Mouse (Mus musculus) MEL (cell line): ENCODE data around the gene Ankdd1b. TPM values are rescaled to one million over a fixed set of nuclear protein-coding genes. Genes with fewer than 3 reads are reported as not detected.

ENCODE experiments used
- DNase-seq: peaks from one replicate; pipeline ENCODE4 v3.0.0; 2011; ENCODE audit warnings: low read depth, low spot score
- H3K27ac ChIP-seq: 2 replicates; pipeline ENCODE4 v1.5.1; 2012; ENCODE audit warnings: low read depth, mild to moderate bottlenecking, control low read depth, low read length, moderate library complexity; ENCODE audit not compliant: control insufficient read depth
- H3K27me3 ChIP-seq, 2 experiments: fragments of 150-350 bp in 1 of 2; sonication (generic) in 1 of 2; 2 replicates each; pipeline ENCODE4 v1.6.1; 2012; ENCODE audit warnings: low read length in 2 of 2, mild to moderate bottlenecking in 2 of 2, improper control_type of control experiment in 1 of 2, moderate library complexity in 1 of 2; ENCODE audit not compliant: insufficient read depth in 2 of 2, control insufficient read depth in 1 of 2
- H3K36me3 ChIP-seq, 2 experiments: 2 replicates each; pipeline ENCODE4 v1.6.1; 2012 to 2014; ENCODE audit warnings: low read length in 2 of 2, improper control_type of control experiment in 1 of 2, inconsistent platforms in 1 of 2, mild to moderate bottlenecking in 1 of 2; ENCODE audit not compliant: insufficient read depth in 2 of 2, control insufficient read depth in 1 of 2
- H3K4me1 ChIP-seq, 2 experiments: fragments of 150-350 bp in 1 of 2; sonication (generic) in 1 of 2; 2 replicates each; pipeline ENCODE4 v1.6.1; 2012; ENCODE audit warnings: low read length in 2 of 2, improper control_type of control experiment in 1 of 2, mild to moderate bottlenecking in 1 of 2; ENCODE audit not compliant: insufficient read depth in 2 of 2, control insufficient read depth in 1 of 2
- H3K4me3 ChIP-seq, 2 experiments: fragments of 150-350 bp in 1 of 2; sonication (generic) in 1 of 2; 2 replicates each; pipeline ENCODE4 v1.5.1; 2012; ENCODE audit warnings: low read depth in 2 of 2, low read length in 2 of 2, mild to moderate bottlenecking in 2 of 2, moderate library complexity in 2 of 2, control low read depth in 1 of 2, improper control_type of control experiment in 1 of 2; ENCODE audit not compliant: control insufficient read depth in 1 of 2, insufficient read depth in 1 of 2
- H3K79me2 ChIP-seq: 2 replicates; pipeline ENCODE4 v1.6.1; 2012; ENCODE audit warnings: mild to moderate bottlenecking, low read length, moderate library complexity; ENCODE audit not compliant: control insufficient read depth, poor library complexity, insufficient read depth
- H3K9ac ChIP-seq: 2 replicates; pipeline ENCODE4 v1.6.1; 2012; ENCODE audit warnings: low read depth, mild to moderate bottlenecking, control low read depth, low read length, moderate library complexity; ENCODE audit not compliant: control insufficient read depth, poor library complexity, severe bottlenecking
- H3K9me3 ChIP-seq: fragments of 150-350 bp; sonication (generic); replicated peaks from 2 replicates; pipeline ENCODE4 v1.6.1; 2012; ENCODE audit warnings: mild to moderate bottlenecking, low read length, improper control_type of control experiment, moderate library complexity; ENCODE audit not compliant: insufficient read depth
- BHLHE40 ChIP-seq: IDR thresholded peaks from 2 replicates; pipeline ENCODE4 v1.6.1; 2012; ENCODE audit warnings: low read depth, mild to moderate bottlenecking, inconsistent platforms, low read length, improper control_type of control experiment, borderline replicate concordance
- CTCF ChIP-seq, 3 experiments: IDR thresholded peaks in 2 of 3; conservative IDR thresholded peaks in 1 of 3; 2 replicates each; pipeline ENCODE4 v1.5.1; 2011 to 2012; ENCODE audit warnings: low read length in 3 of 3, low read depth in 2 of 3, mild to moderate bottlenecking in 2 of 3, improper control_type of control experiment in 1 of 3, inconsistent platforms in 1 of 3, mixed read lengths in 1 of 3, moderate library complexity in 1 of 3; ENCODE audit not compliant: control insufficient read depth in 1 of 3, insufficient read depth in 1 of 3, poor library complexity in 1 of 3, severe bottlenecking in 1 of 3
- E2F4 ChIP-seq: IDR thresholded peaks from 2 replicates; pipeline ENCODE4 v1.6.1; 2011; ENCODE audit warnings: low read depth, low read length, improper control_type of control experiment, borderline replicate concordance
- ETS1 ChIP-seq: IDR thresholded peaks from 2 replicates; pipeline ENCODE4 v1.6.1; 2012; ENCODE audit warnings: low read depth, mild to moderate bottlenecking, inconsistent platforms, low read length, improper control_type of control experiment, moderate library complexity
- GABPA ChIP-seq: IDR thresholded peaks from 2 replicates; pipeline ENCODE4 v1.6.1; 2012; ENCODE audit warnings: low read depth, mild to moderate bottlenecking, inconsistent platforms, low read length, improper control_type of control experiment, moderate library complexity
- HCFC1 ChIP-seq: IDR thresholded peaks from 2 replicates; pipeline ENCODE4 v1.6.1; 2012; ENCODE audit warnings: low read depth, mild to moderate bottlenecking, inconsistent platforms, low read length, improper control_type of control experiment, moderate library complexity
- JUND ChIP-seq: IDR thresholded peaks from 2 replicates; pipeline ENCODE4 v1.6.1; 2011; ENCODE audit warnings: low read depth, mild to moderate bottlenecking, improper control_type of control experiment, low read length
- KAT2A ChIP-seq: conservative IDR thresholded peaks from 2 replicates; pipeline ENCODE4 v1.6.1; 2012; ENCODE audit warnings: low read depth, low read length, improper control_type of control experiment, inconsistent platforms
- MAFK ChIP-seq: IDR thresholded peaks from 2 replicates; pipeline ENCODE4 v1.6.1; 2011; ENCODE audit warnings: low read depth, mild to moderate bottlenecking, low read length, improper control_type of control experiment, borderline replicate concordance
- MAX ChIP-seq: IDR thresholded peaks from 2 replicates; pipeline ENCODE4 v1.6.1; 2011; ENCODE audit warnings: low read length, improper control_type of control experiment
- MEF2A ChIP-seq: IDR thresholded peaks from 2 replicates; pipeline ENCODE4 v1.6.1; 2014; ENCODE audit warnings: low read depth, mild to moderate bottlenecking, inconsistent platforms, low read length, improper control_type of control experiment; ENCODE audit not compliant: poor library complexity, insufficient replicate concordance, severe bottlenecking; ENCODE audit errors: extremely low read depth
- MXI1 ChIP-seq: IDR thresholded peaks from 2 replicates; pipeline ENCODE4 v1.6.1; 2011; ENCODE audit warnings: mild to moderate bottlenecking, low read depth, low read length, improper control_type of control experiment
- MYC ChIP-seq: IDR thresholded peaks from 2 replicates; pipeline ENCODE4 v1.6.1; 2011; ENCODE audit warnings: low read depth, mild to moderate bottlenecking, low read length, improper control_type of control experiment, moderate library complexity
- POLR2AphosphoS2 ChIP-seq: IDR thresholded peaks from 2 replicates; pipeline ENCODE4 v1.6.1; 2011; ENCODE audit warnings: low read length, improper control_type of control experiment
- RAD21 ChIP-seq: IDR thresholded peaks from 2 replicates; pipeline ENCODE4 v1.6.1; 2011; ENCODE audit warnings: mild to moderate bottlenecking, low read depth, low read length, improper control_type of control experiment
- RCOR1 ChIP-seq: IDR thresholded peaks from 2 replicates; pipeline ENCODE4 v1.6.1; 2012; ENCODE audit warnings: low read depth, mild to moderate bottlenecking, inconsistent platforms, low read length, improper control_type of control experiment
- TCF12 ChIP-seq: IDR thresholded peaks from 2 replicates; pipeline ENCODE4 v1.6.1; 2014; ENCODE audit warnings: low read depth, mild to moderate bottlenecking, inconsistent platforms, low read length, improper control_type of control experiment, moderate library complexity
- UBTF ChIP-seq: IDR thresholded peaks from 2 replicates; pipeline ENCODE4 v1.6.1; 2012; ENCODE audit warnings: low read depth, mild to moderate bottlenecking, inconsistent platforms, low read length, improper control_type of control experiment, moderate library complexity, borderline replicate concordance; ENCODE audit not compliant: insufficient read depth
- USF1 ChIP-seq: IDR thresholded peaks from 2 replicates; pipeline ENCODE4 v1.6.1; 2014; ENCODE audit warnings: low read depth, mild to moderate bottlenecking, inconsistent platforms, low read length, improper control_type of control experiment, moderate library complexity
- ZKSCAN1 ChIP-seq: IDR thresholded peaks from 2 replicates; pipeline ENCODE4 v1.6.1; 2012; ENCODE audit warnings: low read depth, mild to moderate bottlenecking, inconsistent platforms, low read length, improper control_type of control experiment, moderate library complexity
- ZMIZ1 ChIP-seq: IDR thresholded peaks from 2 replicates; pipeline ENCODE4 v1.6.1; 2012; ENCODE audit warnings: low read depth, mild to moderate bottlenecking, inconsistent platforms, low read length, improper control_type of control experiment, moderate library complexity
- polyA plus RNA-seq, 2 experiments: library from polyadenylated mRNA; stranded (reverse) in 1 of 2; unstranded in 1 of 2; fragments of >175 nt in 1 of 2; fragments of >200 nt in 1 of 2; gene quantifications; 2 replicates each; pipeline versions ENCODE4 v1.2.1 to v1.2.4; 2012; ENCODE audit warnings: low replicate concordance in 2 of 2, low read depth in 1 of 2; ENCODE audit not compliant: insufficient read length in 2 of 2, insufficient read depth in 1 of 2, missing spikeins in 1 of 2
- total RNA-seq: library from RNA; depleted of rRNA; stranded (reverse); fragments of 300-350 nt; gene quantifications from 2 replicates; pipeline ENCODE4 v1.2.3, GENCODE M21; 2012

Gene Ankdd1b
- total and polyA plus RNA-seq, 3 experiments = 0.12 TPM; not detected in 2

DNA sequence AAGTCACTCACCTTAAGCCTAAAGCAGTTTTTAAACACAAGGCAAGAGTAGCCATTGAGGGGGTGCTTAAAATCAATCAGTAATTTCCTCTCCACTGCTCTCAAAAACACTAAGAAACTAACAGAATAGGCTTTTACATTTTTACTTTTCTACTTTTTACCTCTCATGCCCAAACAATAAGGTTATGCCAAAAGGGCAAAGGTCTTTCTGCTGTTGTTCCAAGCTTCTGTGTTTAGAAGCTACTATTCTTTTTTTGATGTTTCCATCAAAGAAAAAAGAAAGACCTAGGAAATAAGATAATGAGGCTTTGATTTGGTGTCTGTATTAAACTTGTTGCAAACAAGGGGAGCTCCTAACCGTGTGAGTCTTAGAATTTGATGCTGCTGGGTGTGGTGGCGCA lies 28.9 kb upstream of the Ankdd1b start:
- DNase-seq = no peak
- Histone ChIP-seq H3K27me3 (no peaks in the 10 kb centered on the region), H3K4me1 (no peaks in the 10 kb centered on the region), H3K9me3 (no peaks in the 10 kb centered on the region), H3K79me2 (no peaks in the 10 kb centered on the region), H3K36me3 (no peaks in the 10 kb centered on the region), H3K9ac (no peak overlapping the region), H3K4me3 (no peak overlapping the region), H3K27ac (no peak overlapping the region)
- TF ChIP-seq ZKSCAN1 = no peak
- no peak for TF ChIP-seq E2F4
- TF ChIP-seq CTCF (IDR thresholded peaks at IDR 0.05 in 2 of 3, conservative IDR thresholded peaks at IDR 0.05 in 1 of 3; ENCODE audit: control insufficient read depth in 1 of 3, insufficient read depth in 1 of 3, low read depth in 2 of 3, low read length in 3 of 3, poor library complexity in 1 of 3, severe bottlenecking in 1 of 3) = no peak
- TF ChIP-seq MXI1 = no peak
- TF ChIP-seq USF1 = no peak
- TF ChIP-seq POLR2AphosphoS2 = no peak
- TF ChIP-seq MAX = no peak
- TF ChIP-seq RCOR1 = no peak
- TF ChIP-seq MAFK = no peak
- no peak for TF ChIP-seq JUND
- no peak for TF ChIP-seq GABPA
- TF ChIP-seq RAD21 = no peak
- no peak for TF ChIP-seq MYC
- TF ChIP-seq KAT2A = no peak
- no peak for TF ChIP-seq BHLHE40
- TF ChIP-seq MEF2A = no peak
- no peak for TF ChIP-seq ETS1
- no peak for TF ChIP-seq HCFC1
- no peak for TF ChIP-seq ZMIZ1

GRCm38 (mm10) chr13:96496630-96497029 lies 25.6 kb upstream of the Ankdd1b start:
- no peak overlapping the region for H3K4me3 ChIP-seq
- H3K27me3 ChIP-seq = no peaks in the 10 kb centered on the region
- TF ChIP-seq UBTF (no peak), POLR2AphosphoS2 (no peak), TCF12 (no peak), MAFK (no peak)
- H3K36me3 ChIP-seq = no peaks in the 10 kb centered on the region
- H3K9ac ChIP-seq = no peak overlapping the region
- DNase-seq = no peak
- no peaks in the 10 kb centered on the region for H3K9me3 ChIP-seq
- no peaks in the 10 kb centered on the region for H3K4me1 ChIP-seq
- no peaks in the 10 kb centered on the region for H3K79me2 ChIP-seq
- H3K27ac ChIP-seq = no peak overlapping the region
